Mouse (Mus musculus) MN1 (cell line): Measurements from ENCODE around the gene Slc24a5.

Source experiments
- DNase-seq: peaks from one replicate; pipeline ENCODE4 v3.0.0-alpha.2; 2016; ENCODE audit warnings: low spot score

Gene Slc24a5

GRCm38 (mm10) chr2:125122288-125122623, 54.3 kb downstream of the Slc24a5 start:
- DNase-seq = peak; percentile 49

- peak; percentile 52 for DNase-seq
Observed at GRCm38 (mm10) chr2:125122624-125123476, 54.9 kb downstream of the Slc24a5 start.

GRCm38 (mm10) chr2:125123477-125123852, 55.5 kb downstream of the Slc24a5 start, which contains the start of gene Myef2:
TSS of gene Myef2 (minus strand) at chr2:125123661.
- peak; percentile 86 for DNase-seq

- DNase-seq = no peak
Observed at GRCm38 (mm10) chr2:125125824-125126223, 57.9 kb downstream of the Slc24a5 start.

GRCm38 (mm10) chr2:125126792-125127191, 58.9 kb downstream of the Slc24a5 start:
- DNase-seq = no peak

- no peak for DNase-seq
Observed at GRCm38 (mm10) chr2:125134113-125134512, 66.2 kb downstream of the Slc24a5 start.

- no peak for DNase-seq
Observed at GRCm38 (mm10) chr2:125135903-125136811, 68.2 kb downstream of the Slc24a5 start, which contains the start of gene Ctxn2. TSS of gene Ctxn2 (plus strand) at chr2:125136692.

- no peak for DNase-seq
Observed at GRCm38 (mm10) chr2:125136846-125137245, 68.9 kb downstream of the Slc24a5 start.
